Mouse (Mus musculus) kidney, adult 10 weeks (tissue): ENCODE results near the gene Vwa5b1. TPM values are rescaled to one million over a fixed set of nuclear protein-coding genes. Genes with fewer than 3 reads are reported as not detected.

Experiments used
- polyA plus RNA-seq: library from polyadenylated mRNA; stranded (reverse); fragments of 350-450 nt; fragmentation: Illumina TruSeq; extraction: RNeasy Lipid Tissue Mini Kit (QIAGEN cat#74804); gene quantifications from one replicate; pipeline ENCODE4 v1.2.3, GENCODE M21; 2014; ENCODE audit warnings: low read depth, low replicate concordance

Gene Vwa5b1
- polyA plus RNA-seq: not detected

GRCm38 (mm10) chr4:138635428-138636145, at the start of gene Vwa5b1:
Vwa5b1 (minus strand) TSS chr4:138635884.

Other genes with a start within 250 kb of the Vwa5b1 start
- gene Fam43b, start 239.4 kb downstream of the Vwa5b1 start, polyA plus RNA-seq: not detected
- gene Mul1, start 201.2 kb downstream of the Vwa5b1 start, polyA plus RNA-seq: 4.5 TPM
- gene Camk2n1, start 181.6 kb downstream of the Vwa5b1 start, polyA plus RNA-seq: 80.7 TPM
- not detected for gene Pla2g2c, start 88.9 kb upstream of the Vwa5b1 start, polyA plus RNA-seq
- 0.53 TPM for gene Ubxn10, start 101.3 kb upstream of the Vwa5b1 start, polyA plus RNA-seq
- gene Pla2g2f, start 121.7 kb upstream of the Vwa5b1 start, polyA plus RNA-seq: not detected
- not detected for gene Pla2g2d, start 139.9 kb upstream of the Vwa5b1 start, polyA plus RNA-seq
- 8.8 TPM for gene Pla2g5, start 227.6 kb upstream of the Vwa5b1 start, polyA plus RNA-seq
- gene Gm13030, start 238.1 kb upstream of the Vwa5b1 start, polyA plus RNA-seq: not detected
- not detected for gene Pla2g2e, start 242.1 kb upstream of the Vwa5b1 start, polyA plus RNA-seq